Mouse (Mus musculus) lung, postnatal 36 days (tissue): ENCODE measurements at regions not wholly inside any gene's neighbourhood (a gene's known extent, or its start where the extent isn't known, plus 50 kb on each side); places are given as distances from the start of the nearest gene placed in this dataset.

Experiments used
- DNase-seq: peaks from one replicate; pipeline ENCODE4 v3.0.0; 2022; ENCODE audit warnings: mixed read lengths

DNA sequence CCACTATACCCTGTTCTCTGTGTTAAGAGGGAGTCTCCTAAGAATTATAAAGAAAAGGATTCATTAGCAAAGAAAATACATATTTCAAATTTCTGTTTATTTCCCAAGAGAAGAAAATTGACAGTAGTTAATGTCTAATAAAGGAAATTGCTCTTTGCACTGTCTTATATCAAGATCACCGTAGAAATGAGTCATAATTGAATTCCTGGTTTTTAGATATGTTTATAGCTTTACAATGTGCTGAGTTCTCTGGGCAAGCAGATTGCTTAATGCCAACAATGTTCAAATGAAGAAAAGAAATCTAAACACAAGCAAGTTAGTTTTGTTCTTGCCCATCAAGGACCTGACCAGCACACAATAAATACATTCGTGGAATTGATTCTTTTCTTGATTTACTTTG, 350.1 kb upstream of the Cited2 start:
- DNase-seq: no peak

GRCm38 (mm10) chr10:17374047-17374446, 349.0 kb upstream of the Cited2 start:
- DNase-seq: no peak

DNA sequence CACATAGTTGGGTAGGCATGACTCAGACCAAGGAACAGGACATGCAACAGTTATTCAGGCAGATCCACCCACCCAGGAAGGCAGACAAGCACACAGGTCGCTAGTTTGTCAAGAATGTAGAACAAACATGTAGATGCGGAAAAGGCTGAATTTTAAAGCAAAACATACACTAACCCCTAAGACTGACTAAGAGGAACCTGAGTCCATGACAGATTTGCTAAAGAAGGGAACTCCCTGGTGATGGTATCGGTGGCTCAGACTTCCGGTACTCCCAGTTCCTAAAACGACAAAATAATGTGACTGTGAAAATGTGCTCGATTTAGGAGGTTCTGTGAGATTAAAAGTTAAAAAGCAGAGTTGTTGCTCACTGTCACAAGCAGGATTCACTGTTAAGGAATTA, 340.0 kb upstream of the Cited2 start:
- peak; percentile 10 for DNase-seq

DNA sequence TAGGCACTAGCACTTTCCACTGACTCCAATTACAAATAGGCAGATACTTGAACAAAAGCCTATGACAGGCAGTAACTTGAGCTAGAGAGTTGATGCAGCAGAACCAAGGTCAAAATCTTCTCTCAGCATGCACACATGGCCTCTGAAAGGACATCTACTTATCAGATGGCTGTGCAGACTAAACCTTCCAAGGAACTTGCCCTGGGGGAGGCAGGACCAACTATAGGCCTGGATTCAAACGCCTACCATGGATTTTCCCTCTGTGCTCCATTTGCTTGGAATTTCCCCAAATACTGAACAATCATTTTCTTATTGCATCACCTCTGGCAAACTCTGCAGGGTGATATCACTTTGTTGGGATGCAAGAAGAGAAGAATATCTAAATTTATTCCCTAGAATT, 337.8 kb upstream of the Cited2 start:
- DNase-seq: peak; percentile 34

DNA sequence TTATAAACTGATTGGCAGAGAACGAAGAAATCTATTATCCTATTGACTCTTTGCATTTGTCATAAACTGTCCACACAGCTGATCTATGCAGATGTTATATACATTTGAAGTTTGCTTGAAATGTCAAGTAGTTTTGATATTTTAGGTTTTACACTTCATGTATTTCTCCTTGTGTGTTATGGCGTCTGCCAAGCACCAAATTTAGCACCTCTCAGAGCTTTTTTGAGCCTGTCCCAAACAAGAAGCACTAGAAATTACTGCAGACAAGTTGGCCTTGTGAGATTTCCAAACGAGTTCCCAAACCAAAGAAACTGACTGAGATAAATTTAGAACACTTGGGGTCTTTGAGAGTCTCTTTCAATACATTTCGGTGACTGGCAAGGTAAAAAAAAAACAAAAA, 335.7 kb upstream of the Cited2 start:
- DNase-seq: no peak

DNA sequence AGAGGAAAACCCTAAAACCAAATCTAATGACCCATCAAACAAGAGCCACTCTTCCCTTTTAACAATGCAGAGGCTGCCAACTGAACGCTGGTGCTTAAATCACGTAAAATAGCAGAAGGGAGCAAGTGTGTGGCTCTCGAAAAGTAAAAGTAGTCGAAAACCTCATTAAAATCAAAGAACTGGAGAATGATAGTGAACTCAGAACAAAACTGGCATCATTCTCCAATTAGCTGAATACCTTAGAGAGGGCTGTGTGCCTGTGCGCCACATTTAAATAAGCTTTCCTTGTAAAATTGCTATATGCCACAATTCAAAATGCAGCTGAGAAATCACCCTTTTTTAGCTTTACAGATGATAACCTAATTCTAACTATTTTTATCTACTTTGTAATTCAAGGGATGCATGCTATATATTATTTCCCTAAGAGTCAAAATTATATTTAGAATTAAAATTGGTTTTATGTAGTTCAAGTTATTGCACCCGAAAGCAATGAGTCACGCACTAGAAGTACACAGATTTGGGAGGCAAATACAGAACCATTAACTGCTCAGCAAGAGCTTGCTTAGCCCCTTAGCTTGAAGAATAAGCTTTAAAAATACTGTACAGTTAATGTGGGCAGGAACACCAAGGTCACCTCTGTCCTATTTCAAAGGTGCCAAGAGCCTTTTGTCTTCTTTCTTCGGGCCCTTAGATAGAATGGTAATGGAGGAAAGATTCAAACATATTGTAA, 327.4 kb upstream of the Cited2 start:
- DNase-seq: no peak

DNA sequence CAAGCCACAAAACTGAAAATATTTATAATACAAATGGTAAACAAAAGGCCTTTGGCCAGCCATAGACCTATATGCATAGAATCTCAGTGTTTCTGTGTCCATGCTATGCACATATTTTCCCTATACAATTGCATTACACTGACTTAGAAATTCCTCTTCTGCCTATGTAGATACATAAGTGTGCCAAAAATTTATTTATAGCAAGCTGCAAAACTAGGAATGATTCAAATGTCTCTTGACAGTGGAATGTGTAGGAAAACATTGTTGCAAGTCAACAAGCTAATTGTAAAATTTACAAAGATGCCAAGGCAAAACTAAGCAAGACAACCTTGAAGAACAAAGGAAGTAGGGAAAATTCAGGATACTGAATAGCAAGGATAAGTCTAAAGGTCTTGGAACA, 319.1 kb upstream of the Cited2 start:
- no peak for DNase-seq

DNA sequence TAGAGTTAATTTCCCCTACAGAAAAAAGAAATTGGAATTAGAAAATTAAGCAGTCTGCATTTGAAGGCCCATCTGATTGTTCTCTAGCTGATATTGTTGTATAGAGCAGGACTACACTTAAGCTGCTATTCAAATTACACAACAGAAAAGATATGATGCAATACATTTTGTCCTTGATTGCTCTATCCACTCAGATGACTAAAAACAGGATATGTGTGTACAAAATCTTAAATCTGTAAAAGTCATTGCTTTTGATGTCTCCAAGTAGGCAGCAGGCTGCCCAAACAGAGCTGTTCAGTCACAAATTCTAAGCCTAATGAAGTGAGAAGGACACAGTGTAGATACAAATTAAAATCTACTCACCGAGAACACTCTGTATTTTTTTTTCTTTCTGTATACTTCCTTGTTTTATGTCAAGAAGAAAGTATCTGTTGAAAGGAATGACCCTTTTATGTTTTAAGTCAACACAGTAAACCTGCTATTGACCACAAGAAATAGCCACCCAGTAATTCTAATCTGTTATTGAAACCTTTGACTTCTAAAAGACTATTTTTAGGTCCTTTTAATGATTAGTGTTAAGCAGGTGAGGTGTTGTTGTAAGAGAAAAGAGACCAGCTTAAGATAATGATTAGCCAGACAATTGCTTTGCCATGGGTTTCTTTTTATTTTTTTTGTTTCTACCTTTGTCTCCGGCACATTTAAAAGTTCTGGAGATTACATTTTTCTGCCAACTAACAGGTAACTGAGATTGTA, 315.0 kb upstream of the Cited2 start:
- DNase-seq: peak; percentile 26

GRCm38 (mm10) chr10:17408781-17409180, 314.2 kb upstream of the Cited2 start:
- DNase-seq: peak; percentile 37

GRCm38 (mm10) chr10:17411300-17411987, 311.6 kb upstream of the Cited2 start:
- peak; percentile 70 for DNase-seq

- DNase-seq: no peak
Observed at GRCm38 (mm10) chr10:17415112-17415511, 307.9 kb upstream of the Cited2 start.

- DNase-seq: no peak
Observed at GRCm38 (mm10) chr10:17416121-17416520, 306.9 kb upstream of the Cited2 start.

GRCm38 (mm10) chr10:17417394-17417793, 305.6 kb upstream of the Cited2 start:
- no peak for DNase-seq

DNA sequence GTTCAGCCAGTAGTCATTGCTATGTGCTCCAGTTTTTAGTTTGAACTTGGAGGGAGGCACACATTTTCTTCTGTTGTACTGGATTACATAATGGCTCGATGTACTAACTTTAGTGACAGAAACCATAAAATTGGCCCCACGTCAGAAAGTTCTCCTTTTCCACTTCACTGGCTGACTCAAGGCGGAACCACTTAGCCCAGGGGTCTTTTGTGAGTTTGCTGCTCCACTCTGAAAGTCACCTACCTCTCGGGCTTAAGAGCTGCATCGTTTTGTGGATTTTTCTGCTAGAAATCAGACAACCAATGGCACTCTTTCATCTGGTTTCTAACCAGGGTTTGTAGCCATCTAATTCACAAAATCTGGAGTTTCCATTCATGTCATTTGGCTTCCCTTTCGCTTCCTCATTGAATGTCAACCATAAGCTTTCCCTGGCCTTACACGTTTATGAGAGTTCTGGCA, 304.8 kb upstream of the Cited2 start:
- DNase-seq: peak; percentile 75

DNA sequence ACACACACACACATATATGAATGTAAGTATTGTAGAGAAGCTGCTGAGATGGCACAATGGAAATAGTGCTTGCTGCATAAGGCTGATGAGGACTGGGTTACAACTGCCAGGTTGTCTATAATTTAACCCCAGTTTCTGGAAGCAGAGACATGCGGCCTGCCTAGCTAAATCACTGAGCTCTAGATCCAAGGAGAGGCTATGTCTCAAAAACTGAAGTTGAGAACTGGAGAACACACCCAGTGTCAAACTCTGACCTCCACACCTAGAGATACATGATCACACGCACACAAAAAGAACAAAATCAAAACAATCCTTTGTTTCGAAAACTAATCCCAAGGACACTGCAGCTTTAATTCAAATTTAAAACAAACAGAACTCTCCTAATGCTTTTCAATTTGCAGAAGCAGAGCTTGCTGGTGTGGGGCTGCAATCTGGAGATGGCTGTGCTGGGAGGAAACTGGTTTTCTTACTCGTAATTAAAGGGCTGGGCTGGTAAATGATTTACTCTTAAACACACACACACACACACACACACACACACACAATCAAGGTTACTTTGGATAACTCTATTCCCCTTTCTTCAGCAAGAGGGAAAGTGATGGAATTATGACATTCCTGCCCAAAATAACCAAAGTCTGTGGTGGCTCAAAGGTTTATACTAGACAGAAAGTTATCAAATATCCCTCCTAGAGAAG, 299.3 kb upstream of the Cited2 start:
- no peak for DNase-seq

DNA sequence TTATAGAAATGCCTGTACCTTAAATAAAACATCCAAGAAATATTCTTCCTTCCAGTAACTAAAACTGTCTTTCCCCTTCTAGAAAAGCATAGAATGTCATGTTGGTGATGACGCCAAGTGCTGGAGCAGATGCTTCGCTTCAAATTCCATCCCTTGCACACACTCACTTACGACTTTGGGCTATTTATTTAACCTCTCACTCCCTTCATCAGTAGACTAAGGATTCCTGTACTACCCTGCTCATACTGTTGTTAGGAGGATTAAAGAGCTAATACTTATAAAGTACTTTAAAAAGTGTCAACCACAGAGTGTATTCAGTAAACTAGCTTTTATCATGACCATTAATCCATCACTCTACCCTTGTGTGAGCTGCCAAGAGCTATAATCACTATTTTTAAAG, 296.8 kb upstream of the Cited2 start:
- no peak for DNase-seq

DNA sequence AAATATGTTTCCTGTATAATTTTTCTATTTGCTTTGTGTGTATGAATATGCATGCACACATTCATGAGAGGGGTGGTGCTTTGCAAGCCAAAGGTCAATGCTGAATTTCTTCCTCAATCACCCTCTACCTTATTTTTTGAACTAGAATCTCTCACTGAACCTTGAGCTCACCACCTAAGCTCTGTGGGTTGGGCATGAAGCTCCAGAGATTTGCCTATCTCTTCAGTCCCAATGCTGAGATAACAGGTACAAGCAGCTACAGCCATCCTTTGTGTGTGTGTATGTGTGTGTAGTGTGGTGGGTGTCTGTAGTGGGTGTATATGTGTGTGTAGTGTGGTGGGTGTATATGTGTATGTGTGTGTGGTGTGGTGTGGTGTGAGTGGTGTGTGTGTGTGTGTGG, 295.7 kb upstream of the Cited2 start:
- no peak for DNase-seq

DNA sequence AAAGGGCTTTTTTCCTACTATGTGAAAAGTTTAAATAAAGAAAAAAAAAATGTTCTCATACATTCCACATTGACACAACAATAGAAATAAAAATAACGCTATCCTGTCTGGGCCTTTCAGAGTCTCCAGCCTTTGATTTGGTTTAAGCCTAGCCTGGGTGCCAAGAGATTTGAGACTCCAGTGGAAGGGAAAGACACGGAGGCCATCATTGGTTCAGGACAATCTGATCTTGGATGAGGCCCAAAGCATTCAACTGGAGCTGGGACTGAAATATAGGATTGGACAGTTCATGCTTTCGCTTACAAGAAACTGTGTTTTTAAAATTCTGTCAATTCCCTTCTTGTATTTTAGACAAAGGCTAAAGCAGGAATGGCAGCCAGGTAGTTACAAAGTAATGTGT, 294.7 kb upstream of the Cited2 start:
- no peak for DNase-seq

GRCm38 (mm10) chr10:17431068-17431467, 291.9 kb upstream of the Cited2 start:
- no peak for DNase-seq

GRCm38 (mm10) chr10:17434098-17434497, 288.9 kb upstream of the Cited2 start:
- no peak for DNase-seq

DNA sequence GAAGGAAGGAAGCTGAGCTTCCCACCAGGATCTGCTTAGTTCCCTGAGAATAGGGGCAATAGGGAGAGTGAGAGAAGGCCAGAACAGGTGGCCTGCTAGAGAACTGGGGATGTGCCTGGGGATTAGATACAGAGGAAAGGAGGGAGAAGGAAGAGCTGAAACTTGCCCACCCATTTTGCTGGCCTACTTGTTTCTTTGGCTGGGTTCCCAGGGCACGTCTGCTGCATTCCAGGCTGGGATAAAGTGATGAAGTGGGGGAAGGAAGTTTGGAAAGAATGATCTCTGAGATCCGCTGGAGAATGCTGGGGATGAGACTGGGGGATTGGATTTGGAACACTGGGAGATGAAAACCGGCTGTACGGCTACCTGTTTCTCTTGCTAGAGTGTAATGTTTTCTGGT, 272.8 kb upstream of the Cited2 start:
- DNase-seq: peak; percentile 38

GRCm38 (mm10) chr10:17470880-17471279, 252.1 kb upstream of the Cited2 start:
- DNase-seq: no peak

DNA sequence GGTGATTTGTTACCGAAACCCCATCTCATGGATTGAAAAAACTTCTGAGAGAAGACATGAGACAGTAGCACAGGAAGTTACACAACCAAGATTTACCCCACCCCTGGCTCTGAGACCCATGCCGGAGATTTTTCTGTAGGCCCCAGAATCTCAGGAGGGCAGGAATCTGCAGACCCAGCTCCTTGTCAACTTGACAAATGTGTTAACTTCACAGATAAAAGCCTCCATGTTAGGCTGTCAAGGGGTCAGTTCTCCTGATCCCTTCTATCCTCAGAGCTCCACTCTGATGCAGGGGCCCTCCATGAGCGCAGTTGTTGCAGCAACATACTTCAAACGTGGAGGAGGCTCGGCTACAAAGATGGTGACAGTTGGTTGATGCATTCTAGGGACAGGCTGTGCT, 250.5 kb upstream of the Cited2 start:
- no peak for DNase-seq
